Mouse (Mus musculus): ENCODE data around the gene Tas2r116. TPM values are rescaled to one million over a fixed set of nuclear protein-coding genes. Genes with fewer than 3 reads are reported as not detected.

The Tas2r116 gene
- not detected for polyA plus RNA-seq (2021)

DNA sequence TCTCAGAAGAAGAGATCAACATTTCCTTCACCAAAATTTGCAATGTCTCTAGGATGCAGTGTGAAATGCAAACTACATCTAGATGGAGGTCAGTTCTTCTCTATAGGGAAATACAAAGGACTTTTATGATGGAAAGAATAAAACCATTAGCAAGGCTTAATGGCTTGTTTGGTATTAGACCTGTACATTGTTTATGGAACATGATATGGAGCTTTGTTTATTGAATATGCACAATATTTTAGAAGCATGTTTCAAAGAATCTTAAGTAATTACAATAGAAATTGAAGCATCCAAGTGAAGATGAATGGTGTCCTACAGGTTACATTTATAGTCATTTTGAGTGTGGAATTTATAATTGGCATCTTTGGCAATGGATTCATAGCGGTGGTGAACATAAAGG is at the start of gene Tas2r116:
Tas2r116 (plus strand) TSS at position 301 of the 400 bp plus-strand sequence.
- no peak for TF ChIP-seq CTCF (IDR thresholded peaks at IDR 0.05)
- ChIA-PET POLR2A (no interaction called here), CTCF (no interaction called here)
- ATAC-seq (no peak), DNase-seq (ENCODE audit: low read depth, low spot score) (no peak)
- in situ Hi-C loops (cut with MboI; ENCODE audit: low pct_unique_long_range_greater_than_20kb): no loop called here
- H3K27me3 ChIP-seq: no peaks in the 10 kb centered on the region

DNA sequence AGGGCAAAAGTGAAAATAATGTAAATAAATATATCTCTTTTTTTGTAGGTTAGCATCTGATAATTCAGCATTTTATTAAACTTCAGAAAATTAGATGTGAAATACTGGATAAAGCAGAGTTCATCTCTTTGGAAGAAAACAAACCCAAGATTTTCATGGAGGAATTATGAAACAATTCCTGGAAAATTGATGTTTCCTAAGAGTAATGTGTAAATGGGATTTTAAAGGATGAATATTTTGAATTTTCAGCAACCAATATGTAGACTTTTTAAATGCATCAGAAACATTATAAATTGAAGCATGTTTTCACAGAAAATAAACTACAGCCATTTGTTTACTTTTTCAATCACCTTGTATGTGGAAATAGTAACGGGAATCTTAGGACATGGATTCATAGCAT is 8.4 kb upstream of the Tas2r116 start, which contains the start of gene Tas2r123:
Tas2r123 (plus strand) TSS at position 301 of the 400 bp plus-strand sequence.
- in situ Hi-C loops (cut with MboI; ENCODE audit: low pct_unique_long_range_greater_than_20kb): no loop called here
- no peak for DNase-seq (ENCODE audit: low read depth, low spot score)
- ChIA-PET POLR2A (no interaction called here), CTCF (no interaction called here)
- TF ChIP-seq CTCF (IDR thresholded peaks at IDR 0.05): no peak
- no peak for ATAC-seq
- H3K27me3 ChIP-seq: no peaks in the 10 kb centered on the region

DNA sequence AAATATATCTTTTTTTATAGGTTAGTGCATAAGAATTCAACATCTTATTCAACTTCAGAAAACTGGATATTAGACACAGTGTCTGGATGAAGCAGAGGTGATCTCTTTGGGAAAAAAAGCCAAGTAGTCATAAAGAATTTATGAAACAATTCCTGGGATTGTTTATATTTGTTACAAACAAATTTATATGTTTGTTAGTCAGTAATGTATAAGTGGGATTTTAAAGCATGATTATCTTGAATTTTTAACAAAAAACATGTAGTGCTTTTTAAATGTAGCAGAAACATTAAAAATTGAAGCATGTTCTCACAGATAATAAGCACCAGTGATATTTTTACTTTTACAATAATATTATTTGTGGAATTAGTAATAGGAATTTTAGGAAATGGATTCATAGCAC is 12.5 kb downstream of the Tas2r116 start, which contains the start of gene Tas2r110:
Tas2r110 (plus strand) TSS at position 301 of the 400 bp plus-strand sequence.
- no peak for TF ChIP-seq CTCF (IDR thresholded peaks at IDR 0.05)
- no peaks in the 10 kb centered on the region for H3K27me3 ChIP-seq
- POLR2A ChIA-PET: no interaction called here
- in situ Hi-C loops (cut with MboI; ENCODE audit: low pct_unique_long_range_greater_than_20kb): no loop called here
- DNase-seq (ENCODE audit: low read depth, low spot score): no peak
- CTCF ChIA-PET: no interaction called here
- no peak for ATAC-seq

DNA sequence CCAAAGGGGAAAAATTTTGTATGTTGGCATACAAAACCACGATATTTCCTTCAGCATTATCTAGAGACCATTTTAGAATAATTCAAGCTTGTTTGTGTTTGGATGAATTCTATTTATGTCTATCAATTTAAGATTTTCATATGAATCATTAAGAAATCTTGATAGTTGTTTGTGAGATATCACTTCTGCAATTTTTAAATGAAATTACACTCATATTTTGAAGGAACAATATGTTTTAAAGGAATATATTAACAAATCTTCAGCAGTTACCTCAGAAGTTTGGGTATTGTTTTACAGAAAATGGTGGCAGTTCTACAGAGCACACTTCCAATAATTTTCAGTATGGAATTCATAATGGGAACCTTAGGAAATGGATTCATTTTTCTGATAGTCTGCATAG is 37.5 kb downstream of the Tas2r116 start, which contains the start of gene Tas2r113:
Tas2r113 (plus strand) TSS at position 301 of the 400 bp plus-strand sequence.
- DNase-seq (ENCODE audit: low read depth, low spot score) (no peak), ATAC-seq (no peak)
- POLR2A ChIA-PET: no interaction called here
- H3K27me3 ChIP-seq: no peaks in the 10 kb centered on the region
- CTCF ChIA-PET: no interaction called here
- in situ Hi-C loops (cut with MboI; ENCODE audit: low pct_unique_long_range_greater_than_20kb): no loop called here
- TF ChIP-seq CTCF (IDR thresholded peaks at IDR 0.05): no peak

Other genes starting within 250 kb of the Tas2r116 start
- not detected for gene A630073D07Rik, start 203.9 kb upstream of the Tas2r116 start, polyA plus RNA-seq (2021)
- not detected for gene Tas2r120, start 198.5 kb upstream of the Tas2r116 start, polyA plus RNA-seq (2021)
- not detected for gene Tas2r121, start 154.4 kb upstream of the Tas2r116 start, polyA plus RNA-seq (2021)
- not detected for gene Tas2r122, start 143.5 kb upstream of the Tas2r116 start, polyA plus RNA-seq (2021)
- not detected for gene Tas2r115, start 117.4 kb upstream of the Tas2r116 start, polyA plus RNA-seq (2021)
- gene Tas2r124, start 100.7 kb upstream of the Tas2r116 start, polyA plus RNA-seq (2021): not detected
- gene Tas2r102, start 93.3 kb upstream of the Tas2r116 start, polyA plus RNA-seq (2021): not detected
- gene Tas2r136, start 77.3 kb upstream of the Tas2r116 start, polyA plus RNA-seq (2021): not detected
- not detected for gene Tas2r117, start 52.6 kb upstream of the Tas2r116 start, polyA plus RNA-seq (2021)
- gene Tas2r123, start 8.3 kb upstream of the Tas2r116 start, polyA plus RNA-seq (2021): not detected
- gene Tas2r110, start 12.6 kb downstream of the Tas2r116 start, polyA plus RNA-seq (2021): not detected
- not detected for gene Tas2r113, start 37.6 kb downstream of the Tas2r116 start, polyA plus RNA-seq (2021)
- not detected for gene Tas2r125, start 54.2 kb downstream of the Tas2r116 start, polyA plus RNA-seq (2021)
- gene Tas2r129, start 95.7 kb downstream of the Tas2r116 start, polyA plus RNA-seq (2021): not detected
- not detected for gene Tas2r131, start 102.5 kb downstream of the Tas2r116 start, polyA plus RNA-seq (2021)
- not detected for gene Tas2r109, start 125.5 kb downstream of the Tas2r116 start, polyA plus RNA-seq (2021)
- not detected for gene Tas2r103, start 181.7 kb downstream of the Tas2r116 start, polyA plus RNA-seq (2021)
- gene Tas2r140, start 200.4 kb downstream of the Tas2r116 start, polyA plus RNA-seq (2021): not detected
- gene Smim10l1, start 249.5 kb downstream of the Tas2r116 start, polyA plus RNA-seq (2021): 61.8 TPM